Mouse (Mus musculus) kidney, adult 2 months (tissue): Measurements from ENCODE around the gene Hcn3.

Source experiments
- CTCF ChIP-seq: fragments of 200-500 bp; conservative IDR thresholded peaks from 2 replicates; pipeline ENCODE4 v1.5.1; 2011; ENCODE audit warnings: low read depth, mild to moderate bottlenecking, control low read depth, low read length, moderate library complexity, mixed read lengths; ENCODE audit not compliant: insufficient read depth, insufficient read length
- POLR2A ChIP-seq: fragments of 200-500 bp; IDR thresholded peaks from one replicate; pipeline ENCODE4 v1.6.1; 2011; ENCODE audit warnings: low read depth, low read length, control low read depth

GRCm38 (mm10) chr3:89131816-89132215, 28.2 kb downstream of the Hcn3 start:
- TF ChIP-seq CTCF (no peak), POLR2A (no peak)
